Mouse (Mus musculus) hematopoietic stem cell, adult 5-6 weeks (primary cell): Measurements from ENCODE around the gene S1pr2. TPM values are rescaled to one million over a fixed set of nuclear protein-coding genes. Genes with fewer than 3 reads are reported as not detected.
A peak's percentile ranks its signal among the peaks of the same experiment; 100 is the strongest.
"Not testable (repeated sequence)": the region's sequence is repeated elsewhere in the genome, so short reads cannot be mapped to it uniquely, and the experiment has no call there.

Experiments used
- ATAC-seq, 2 experiments: fragments of 125-278 bp in 1 of 2; replicated peaks in 1 of 2; 2 replicates each; pipeline ENCODE4 v1.8.0; 2016 to 2017; ENCODE audit warnings: inconsistent platforms in 2 of 2, mild to moderate bottlenecking in 2 of 2, moderate number of reproducible peaks in 2 of 2, low read depth in 1 of 2, moderate TSS enrichment in 1 of 2; ENCODE audit not compliant: low FRiP score in 2 of 2, poor library complexity in 2 of 2, severe bottlenecking in 2 of 2, insufficient read depth in 1 of 2, low TSS enrichment in 1 of 2
- total RNA-seq: library from RNA; stranded (forward); fragments of 172-1452, 232-1000 nt; gene quantifications from 2 replicates; pipeline ENCODE4 v1.2.3, GENCODE M21; 2017

The S1pr2 gene
- total RNA-seq: 1.9 and 2.2 TPM in 2 replicates

GRCm38 (mm10) chr9:20976216-20976960 lies at the start of gene S1pr2:
TSS of gene S1pr2 (minus strand) at chr9:20976781.
- ATAC-seq: peak; percentile 73 to 82

- ATAC-seq: no peak
Measured at GRCm38 (mm10) chr9:21025258-21025810, 48.8 kb upstream of the S1pr2 start.

GRCm38 (mm10) chr9:21022726-21023125 lies 46.1 kb upstream of the S1pr2 start:
- ATAC-seq: no peak

- ATAC-seq: no peak
Measured at GRCm38 (mm10) chr9:21022288-21022687, 45.7 kb upstream of the S1pr2 start.

- no peak for ATAC-seq
Measured at GRCm38 (mm10) chr9:21021363-21021762, 44.8 kb upstream of the S1pr2 start.

- ATAC-seq: no peak
Measured at GRCm38 (mm10) chr9:21018600-21018999, 42.0 kb upstream of the S1pr2 start.

- ATAC-seq: peak; percentile 17 to 30; a peak in 2 of 4 replicates
Measured at GRCm38 (mm10) chr9:21017177-21017575, 40.6 kb upstream of the S1pr2 start.

- ATAC-seq: no peak
Measured at GRCm38 (mm10) chr9:21016331-21017176, 40.0 kb upstream of the S1pr2 start.

- peak; percentile 37 to 61; a peak in 3 of 4 replicates for ATAC-seq
Measured at GRCm38 (mm10) chr9:21015571-21016130, 39.1 kb upstream of the S1pr2 start, which contains the start of gene Icam1. TSS of gene Icam1 (plus strand) at chr9:21015985.

- ATAC-seq: peak; percentile 51 to 70
Measured at GRCm38 (mm10) chr9:21014691-21015570, 38.4 kb upstream of the S1pr2 start.

GRCm38 (mm10) chr9:21012368-21012767 lies 35.8 kb upstream of the S1pr2 start:
- no peak for ATAC-seq

- ATAC-seq: peak in 1 of 2 experiments; percentile 23; a peak in 1 of 4 replicates
Measured at GRCm38 (mm10) chr9:21011846-21012312, 35.3 kb upstream of the S1pr2 start.

- ATAC-seq: not testable (repeated sequence)
Measured at GRCm38 (mm10) chr9:21010939-21011541, 34.5 kb upstream of the S1pr2 start.

GRCm38 (mm10) chr9:21010362-21010761 lies 33.8 kb upstream of the S1pr2 start:
- no peak for ATAC-seq

GRCm38 (mm10) chr9:21008007-21008406 lies 31.4 kb upstream of the S1pr2 start:
- no peak for ATAC-seq

- no peak for ATAC-seq
Measured at GRCm38 (mm10) chr9:21007313-21007952, 30.9 kb upstream of the S1pr2 start.
